Mouse (Mus musculus): ENCODE results near the gene Pkd1l3.

- TF ChIP-seq FOSL1 (IDR thresholded peaks at IDR 0.05; ENCODE audit: insufficient read depth, low read length, poor library complexity, severe bottlenecking), result no peak
- TF ChIP-seq CTCF (IDR thresholded peaks at IDR 0.05; ENCODE audit: control insufficient read depth, insufficient read depth, insufficient read length), result no peak
- TF ChIP-seq MAX (IDR thresholded peaks at IDR 0.05), result no peak
- TF ChIP-seq CEBPB (IDR thresholded peaks at IDR 0.05; ENCODE audit: low read depth), result no peak
- no peak for TF ChIP-seq MYOG (IDR thresholded peaks at IDR 0.05; ENCODE audit: control insufficient read depth, extremely low read depth, insufficient read length)
- TF ChIP-seq USF1 (IDR thresholded peaks at IDR 0.05; ENCODE audit: low read depth), result no peak
Observed at GRCm38 (mm10) chr8:109673596-109673995, 59.3 kb downstream of the Pkd1l3 start.

Data from C2C12 (cell line).